8 mouse cellular contexts compared by ENCODE assay signal in the genomic region with DNA sequence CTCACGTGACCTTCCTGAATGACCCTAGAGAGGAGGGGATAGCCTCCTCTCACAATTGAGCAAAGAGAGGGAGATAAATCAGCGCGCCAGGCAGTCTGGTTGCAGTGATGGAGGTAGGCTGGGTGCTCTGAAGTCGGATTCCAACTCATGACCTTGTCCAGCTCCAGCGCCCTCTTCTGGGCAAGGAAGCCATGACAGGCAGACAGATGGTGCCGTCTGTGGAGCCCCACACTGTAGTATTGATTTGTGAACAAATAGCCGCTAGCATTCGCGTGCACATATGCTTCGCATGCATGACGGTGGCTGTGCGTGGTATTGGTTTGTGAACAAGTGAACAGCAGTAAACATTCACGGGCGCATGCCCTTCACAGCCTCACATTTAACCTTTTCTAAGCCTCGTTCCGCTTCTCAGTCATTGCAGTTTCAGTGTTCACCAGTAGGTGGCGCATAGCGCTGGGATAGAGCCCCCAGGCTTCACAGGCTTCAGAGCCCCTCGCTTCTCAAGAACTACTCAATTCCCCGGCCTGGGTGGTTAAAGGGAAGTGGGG. TPM values are rescaled to one million over a fixed set of nuclear protein-coding genes. Genes with fewer than 3 reads are reported as not detected.
DNase-seq lines count a peak whose midpoint lies in the region; ATAC-seq and TF ChIP-seq lines count a peak whose summit lies in the region.

No protein-coding gene starts in this region.

- H3K4me1 ChIP-seq in bone marrow macrophage, adult 2 months (ENCODE audit: control insufficient read depth, insufficient read depth, low read length), result peaks cover 2% of the 10 kb centered on the region; the same call in 1 of the 2 replicates
- H3K4me1 ChIP-seq in embryonic facial prominence, embryonic 15.5 days, result peaks cover 11% of the 10 kb centered on the region
- peaks cover 5% of the 10 kb centered on the region for H3K4me1 ChIP-seq in limb, embryonic 14.5 days (ENCODE audit: control insufficient read depth, insufficient read depth, low read length)
- peaks cover 5% of the 10 kb centered on the region; the same call in 1 of the 2 replicates for H3K4me1 ChIP-seq in midbrain, embryonic 16.5 days (ENCODE audit: control insufficient read depth, insufficient read depth, low read length)

- H3K4me3 ChIP-seq in bone marrow macrophage, adult 2 months (ENCODE audit: insufficient read depth, low read length), result peak overlapping the region; percentile 72
- peak overlapping the region; percentile 47 for H3K4me3 ChIP-seq in embryonic facial prominence, embryonic 15.5 days (replicated peaks)
- peak overlapping the region; percentile 36 for H3K4me3 ChIP-seq in limb, embryonic 14.5 days (replicated peaks; ENCODE audit: low read length)
- peak overlapping the region; percentile 40 for H3K4me3 ChIP-seq in midbrain, embryonic 16.5 days (ENCODE audit: low read depth, low read length)

- TF ChIP-seq CTCF in bone marrow macrophage, adult 2 months (IDR thresholded peaks at IDR 0.05; ENCODE audit: low read depth, low read length), result peak; percentile 99

- DNase-seq in B cell, adult 2 months, result peak; percentile 87 to 88
- DNase-seq in heart, adult 9 months (ENCODE audit: low spot score in 2 of 2), result peak; percentile 55 to 77
- DNase-seq in kidney, adult 9 months, result peak; percentile 90
- peak; percentile 86 for DNase-seq in limb, embryonic 14.5 days (ENCODE audit: low spot score)
- peak; percentile 92 to 93 for DNase-seq in spleen, postnatal 10 days (ENCODE audit: low spot score in 2 of 2)

- no peak for TF ChIP-seq POLR2A in bone marrow macrophage, adult 2 months (IDR thresholded peaks at IDR 0.05; ENCODE audit: borderline replicate concordance, low read depth, low read length)
- TF ChIP-seq POLR2A in limb, embryonic 14.5 days (IDR thresholded peaks at IDR 0.05; ENCODE audit: borderline replicate concordance, extremely low read depth, insufficient read depth, insufficient read length), result no peak

- H3K27ac ChIP-seq in bone marrow macrophage, adult 2 months (ENCODE audit: insufficient read depth, low read depth, low read length), result no peak overlapping the region
- H3K27ac ChIP-seq in embryonic facial prominence, embryonic 15.5 days (replicated peaks), result peak overlapping the region; percentile 49; the same call in 1 of the 2 replicates
- H3K27ac ChIP-seq in limb, embryonic 14.5 days (replicated peaks; ENCODE audit: low read depth, low read length), result no peak overlapping the region
- no peak overlapping the region for H3K27ac ChIP-seq in midbrain, embryonic 16.5 days (ENCODE audit: low read length)

- no peaks in the 10 kb centered on the region for H3K36me3 ChIP-seq in embryonic facial prominence, embryonic 15.5 days
- no peaks in the 10 kb centered on the region for H3K36me3 ChIP-seq in limb, embryonic 14.5 days (ENCODE audit: control insufficient read depth, insufficient read depth, low read length)
- H3K36me3 ChIP-seq in midbrain, embryonic 16.5 days (ENCODE audit: control insufficient read depth, insufficient read depth, low read length), result no peaks in the 10 kb centered on the region

- 5% methylated on average over 20 of the region's 20 CpGs for WGBS in embryonic facial prominence, embryonic 15.5 days
- 2% methylated on average over 20 of the region's 20 CpGs for WGBS in limb, embryonic 14.5 days
- 4% methylated on average over 20 of the region's 20 CpGs for WGBS in midbrain, embryonic 16.5 days

- ATAC-seq in embryonic facial prominence, embryonic 15.5 days (ENCODE audit: insufficient number of reproducible peaks, low FRiP score, low TSS enrichment, low read depth), result peak; percentile 59; the same call in 1 of the 2 replicates
- peak; percentile 79 for ATAC-seq in limb, embryonic 14.5 days (ENCODE audit: low FRiP score, low read depth)
- ATAC-seq in midbrain, embryonic 16.5 days, result peak; percentile 84

- peak overlapping the region; percentile 27; the same call in 1 of the 2 replicates for H3K9ac ChIP-seq in embryonic facial prominence, embryonic 15.5 days
- H3K9ac ChIP-seq in limb, embryonic 14.5 days (ENCODE audit: low read depth, low read length, severe bottlenecking), result peak overlapping the region; percentile 52
- H3K9ac ChIP-seq in midbrain, embryonic 16.5 days (ENCODE audit: low read depth, low read length), result peak overlapping the region; percentile 53

- peak overlapping the region; percentile 60 for H3K4me2 ChIP-seq in embryonic facial prominence, embryonic 15.5 days (replicated peaks)
- peak overlapping the region; percentile 58 for H3K4me2 ChIP-seq in limb, embryonic 14.5 days (replicated peaks; ENCODE audit: low read depth, low read length, severe bottlenecking)
- peak overlapping the region; percentile 58 for H3K4me2 ChIP-seq in midbrain, embryonic 16.5 days (ENCODE audit: low read length)

- H3K27me3 ChIP-seq in embryonic facial prominence, embryonic 15.5 days, result no peaks in the 10 kb centered on the region
- no peaks in the 10 kb centered on the region for H3K27me3 ChIP-seq in limb, embryonic 14.5 days (ENCODE audit: control insufficient read depth, insufficient read depth, low read length)
- H3K27me3 ChIP-seq in midbrain, embryonic 16.5 days (ENCODE audit: control insufficient read depth, insufficient read depth, low read depth, low read length), result no peaks in the 10 kb centered on the region

- H3K9me3 ChIP-seq in embryonic facial prominence, embryonic 15.5 days (replicated peaks), result no peaks in the 10 kb centered on the region
- no peaks in the 10 kb centered on the region for H3K9me3 ChIP-seq in limb, embryonic 14.5 days (ENCODE audit: control insufficient read depth, low read length)
- no peaks in the 10 kb centered on the region for H3K9me3 ChIP-seq in midbrain, embryonic 16.5 days (replicated peaks; ENCODE audit: control insufficient read depth, low read length, poor library complexity, severe bottlenecking)

RNA-seq across cellular contexts. Expression of a gene that starts 22.8 kb away (rescaled TPM):
- not detected in 2 replicates for polyA plus RNA-seq in bone marrow macrophage, adult 2 months (2012; ENCODE audit: insufficient read depth, insufficient read length, missing spikeins)
- polyA plus RNA-seq in embryonic facial prominence, embryonic 15.5 days (2015; fragmentation: Nextera tagmentation; extraction: Ambion mirVana), result 0.11 and 0.21 TPM in 2 replicates
- 0.11 and 0.13 TPM in 2 replicates for polyA plus RNA-seq in limb, embryonic 14.5 days (2012; rRNA removed)
- polyA plus RNA-seq in limb, embryonic 14.5 days (2014; fragmentation: Nextera tagmentation; extraction: Ambion mirVana), result 0.04 TPM in 1 of 2 replicates, not detected in the other
- 0.05 TPM in 1 of 2 replicates, not detected in the other for polyA plus RNA-seq in midbrain, embryonic 16.5 days (2015; fragmentation: Nextera tagmentation; extraction: Ambion mirVana)

RNA-seq across cellular contexts. Expression of a gene that starts 33.5 kb away (rescaled TPM):
- polyA plus RNA-seq in bone marrow macrophage, adult 2 months (2012; ENCODE audit: insufficient read depth, insufficient read length, missing spikeins), result 65.3 and 84.9 TPM in 2 replicates
- 41.0 and 45.0 TPM in 2 replicates for polyA plus RNA-seq in embryonic facial prominence, embryonic 15.5 days (2015; fragmentation: Nextera tagmentation; extraction: Ambion mirVana)
- 8.5 and 13.6 TPM in 2 replicates for polyA plus RNA-seq in limb, embryonic 14.5 days (2012; rRNA removed)
- polyA plus RNA-seq in limb, embryonic 14.5 days (2014; fragmentation: Nextera tagmentation; extraction: Ambion mirVana), result 32.1 and 42.8 TPM in 2 replicates
- polyA plus RNA-seq in midbrain, embryonic 16.5 days (2015; fragmentation: Nextera tagmentation; extraction: Ambion mirVana), result 14.7 and 18.2 TPM in 2 replicates

RNA-seq across cellular contexts. Expression of a gene that starts 37.7 kb away (rescaled TPM):
- polyA plus RNA-seq in bone marrow macrophage, adult 2 months (2012; ENCODE audit: insufficient read depth, insufficient read length, missing spikeins), result not detected in 2 replicates
- 0.36 TPM in 1 of 2 replicates, not detected in the other for polyA plus RNA-seq in embryonic facial prominence, embryonic 15.5 days (2015; fragmentation: Nextera tagmentation; extraction: Ambion mirVana)
- not detected in 2 replicates for polyA plus RNA-seq in limb, embryonic 14.5 days (2012; rRNA removed)
- 0.11 TPM in 1 of 2 replicates, not detected in the other for polyA plus RNA-seq in limb, embryonic 14.5 days (2014; fragmentation: Nextera tagmentation; extraction: Ambion mirVana)
- polyA plus RNA-seq in midbrain, embryonic 16.5 days (2015; fragmentation: Nextera tagmentation; extraction: Ambion mirVana), result 0.15 and 0.41 TPM in 2 replicates
